Mouse (Mus musculus): Measurements from ENCODE around the gene Itfg2.
A peak's percentile ranks its signal among the peaks of the same experiment; 100 is the strongest.
"Not testable (repeated sequence)": the region's sequence is repeated elsewhere in the genome, so short reads cannot be mapped to it uniquely, and the experiment has no call there.

The Itfg2 gene

GRCm38 (mm10) chr6:128385026-128385425 lies 39.7 kb downstream of the Itfg2 start:
- DNase-seq (ENCODE audit: inconsistent age in 2 of 2, low spot score in 1 of 2): no peak

GRCm38 (mm10) chr6:128383752-128384151 lies 41.0 kb downstream of the Itfg2 start:
- no peak for DNase-seq (ENCODE audit: inconsistent age in 2 of 2, low spot score in 1 of 2)

- DNase-seq (ENCODE audit: inconsistent age in 2 of 2, low spot score in 1 of 2): no peak
Measured at GRCm38 (mm10) chr6:128381254-128381653, 43.5 kb downstream of the Itfg2 start.

GRCm38 (mm10) chr6:128380594-128381167 lies 44.0 kb downstream of the Itfg2 start:
- not testable (repeated sequence) for DNase-seq (ENCODE audit: inconsistent age in 2 of 2, low spot score in 1 of 2)

GRCm38 (mm10) chr6:128379636-128380035 lies 45.1 kb downstream of the Itfg2 start:
- DNase-seq (ENCODE audit: inconsistent age in 2 of 2, low spot score in 1 of 2): peak in 1 of 2 experiments; percentile 16

- DNase-seq (ENCODE audit: inconsistent age in 2 of 2, low spot score in 1 of 2): no peak
Measured at GRCm38 (mm10) chr6:128376371-128377085, 48.2 kb downstream of the Itfg2 start.

- DNase-seq (ENCODE audit: inconsistent age in 2 of 2, low spot score in 1 of 2): peak in 1 of 2 experiments; percentile 28
Measured at GRCm38 (mm10) chr6:128375192-128375591, 49.5 kb downstream of the Itfg2 start, which contains the start of the genes Tex52 and Gm44596. Gene Tex52 (plus strand): TSS chr6:128375456. Gene Gm44596 (plus strand): TSS chr6:128375503.

- peak in 1 of 2 experiments; percentile 37 for DNase-seq (ENCODE audit: inconsistent age in 2 of 2, low spot score in 1 of 2)
Measured at GRCm38 (mm10) chr6:128370040-128370439, 54.7 kb downstream of the Itfg2 start.

- DNase-seq (ENCODE audit: inconsistent age in 2 of 2, low spot score in 1 of 2): no peak
Measured at GRCm38 (mm10) chr6:128366466-128366865, 58.3 kb downstream of the Itfg2 start.

- no peak for DNase-seq (ENCODE audit: inconsistent age in 2 of 2, low spot score in 1 of 2)
Measured at GRCm38 (mm10) chr6:128364721-128365120, 60.0 kb downstream of the Itfg2 start.

- no peak for DNase-seq (ENCODE audit: inconsistent age in 2 of 2, low spot score in 1 of 2)
Measured at GRCm38 (mm10) chr6:128363007-128363825, 61.5 kb downstream of the Itfg2 start.

- DNase-seq (ENCODE audit: inconsistent age in 2 of 2, low spot score in 1 of 2): peak; percentile 89 to 95
Measured at GRCm38 (mm10) chr6:128362381-128363006, 62.2 kb downstream of the Itfg2 start, which contains the start of the genes Rhno1 and Foxm1. Gene Rhno1 (minus strand): TSS chr6:128362911. Gene Foxm1 (plus strand): TSS chr6:128362967.

- no peak for DNase-seq (ENCODE audit: inconsistent age in 2 of 2, low spot score in 1 of 2)
Measured at GRCm38 (mm10) chr6:128361901-128362300, 62.8 kb downstream of the Itfg2 start.

Data from adrenal gland, adult (tissue).